Mouse (Mus musculus) cerebellum, adult 2 months (tissue): ENCODE data around the gene Gm28539. TPM values are rescaled to one million over a fixed set of nuclear protein-coding genes. Genes with fewer than 3 reads are reported as not detected.
A peak's percentile ranks its signal among the peaks of the same experiment; 100 is the strongest.
"Not testable (repeated sequence)": the region's sequence is repeated elsewhere in the genome, so short reads cannot be mapped to it uniquely, and the experiment has no call there.

Source experiments
- DNase-seq, 2 experiments: peaks; one replicate each; pipeline ENCODE4 v3.0.0; 2021
- H3K27ac ChIP-seq: fragments of 200-500 bp; 2 replicates; pipeline ENCODE4 v1.5.1; 2012; ENCODE audit warnings: low read length, control low read depth, inconsistent platforms; ENCODE audit not compliant: insufficient read depth
- H3K27me3 ChIP-seq: fragments of 200-500 bp; 2 replicates; pipeline ENCODE4 v1.6.1; 2012; ENCODE audit warnings: inconsistent platforms, mild to moderate bottlenecking, low read length, moderate library complexity; ENCODE audit not compliant: control insufficient read depth, insufficient read depth
- H3K4me1 ChIP-seq: fragments of 200-500 bp; 2 replicates; pipeline ENCODE4 v1.6.1; 2011; ENCODE audit warnings: low read length; ENCODE audit not compliant: control insufficient read depth, insufficient read depth
- H3K4me3 ChIP-seq: fragments of 200-500 bp; replicated peaks from 2 replicates; pipeline ENCODE3; 2011; ENCODE audit warnings: mild to moderate bottlenecking, low read depth, low read length, control low read depth; ENCODE audit not compliant: insufficient read depth
- CTCF ChIP-seq: fragments of 200-500 bp; IDR thresholded peaks from 2 replicates; pipeline ENCODE4 v1.5.1; 2011; ENCODE audit warnings: low read depth, mild to moderate bottlenecking, control low read depth, low read length, moderate library complexity, borderline replicate concordance; ENCODE audit not compliant: insufficient read depth
- POLR2A ChIP-seq: fragments of 200-500 bp; IDR thresholded peaks from 2 replicates; pipeline ENCODE4 v1.6.1; 2011; ENCODE audit warnings: low read length, control low read depth, borderline replicate concordance; ENCODE audit not compliant: insufficient read depth
- WGBS: fragments of 180-500 bp; shearing (Covaris S2); methylation state at CpG from one replicate; pipeline ENCODE4 v1.1.7; 2018; 5-methylcytosine and 5-hydroxymethylcytosine counted together
- polyA plus RNA-seq: library from polyadenylated mRNA; depleted of rRNA; stranded (reverse); fragments of >200 nt; gene quantifications from 2 replicates; pipeline ENCODE4 v1.2.3, GENCODE M21; 2012; rRNA removed

Gm28539 gene
- polyA plus RNA-seq, 1 experiment = 0.08 TPM

- no peak for DNase-seq
- no peaks in the 10 kb centered on the region for H3K4me1 ChIP-seq
- WGBS = 84% methylated on average over 23 of the region's 23 CpGs
- no peak overlapping the region for H3K4me3 ChIP-seq
- no peak overlapping the region for H3K27ac ChIP-seq
- no peaks in the 10 kb centered on the region for H3K27me3 ChIP-seq
- no peak for TF ChIP-seq CTCF
- no peak for TF ChIP-seq POLR2A
These were observed 139.9 kb downstream of the Gm28539 start for GRCm38 (mm10) chr16:18976315-18976714.

DNA sequence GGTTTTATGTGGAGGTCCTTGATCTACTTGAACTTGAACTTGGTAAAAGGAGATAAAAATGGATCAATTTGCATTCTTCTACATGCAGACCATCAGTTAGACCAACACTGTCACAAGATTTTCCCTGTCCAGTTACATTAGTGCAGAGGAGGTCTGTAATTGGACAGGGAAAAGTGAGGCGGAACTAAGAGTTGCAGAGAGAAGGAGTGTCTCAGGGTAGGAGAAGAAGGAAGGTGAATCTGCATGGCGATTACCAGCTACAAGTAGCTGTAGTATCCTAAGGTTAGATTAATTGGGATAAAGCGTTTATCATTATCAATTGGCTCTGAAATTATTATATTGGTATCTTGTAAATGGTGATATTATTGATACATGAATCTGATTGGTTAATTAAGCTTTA is 150.0 kb downstream of the Gm28539 start:
- H3K4me3 ChIP-seq = no peak overlapping the region
- 90% methylated on average over 3 of the region's 3 CpGs for WGBS
- DNase-seq = no peak
- no peak for TF ChIP-seq CTCF
- TF ChIP-seq POLR2A = no peak
- no peak overlapping the region for H3K27ac ChIP-seq
- H3K27me3 ChIP-seq = no peaks in the 10 kb centered on the region
- H3K4me1 ChIP-seq = no peaks in the 10 kb centered on the region

DNA sequence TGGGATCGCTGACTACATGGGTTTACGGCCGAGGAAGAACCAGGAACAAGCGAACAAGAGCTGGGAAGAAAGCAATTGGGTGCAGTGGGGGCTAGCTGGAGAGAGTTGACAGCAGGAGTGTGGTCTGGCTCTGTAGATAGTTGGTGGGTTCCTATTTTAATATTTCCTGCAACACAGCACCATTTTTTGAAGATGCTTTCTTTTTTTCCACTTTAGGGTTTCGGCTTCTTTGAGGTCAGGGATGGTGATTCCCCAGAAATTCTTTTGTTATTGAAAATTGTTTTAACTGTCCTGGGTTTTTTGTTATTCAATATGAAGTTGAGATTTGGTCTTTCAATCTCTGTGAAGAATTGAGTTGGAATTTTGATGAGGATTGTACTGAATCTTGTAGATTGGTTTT is 150.5 kb downstream of the Gm28539 start:
- no peak for DNase-seq
- WGBS = 89% methylated on average over 5 of the region's 5 CpGs
- Histone ChIP-seq H3K27ac (no peak overlapping the region), H3K27me3 (no peaks in the 10 kb centered on the region), H3K4me3 (no peak overlapping the region), H3K4me1 (no peaks in the 10 kb centered on the region)
- TF ChIP-seq POLR2A = no peak
- no peak for TF ChIP-seq CTCF

DNA sequence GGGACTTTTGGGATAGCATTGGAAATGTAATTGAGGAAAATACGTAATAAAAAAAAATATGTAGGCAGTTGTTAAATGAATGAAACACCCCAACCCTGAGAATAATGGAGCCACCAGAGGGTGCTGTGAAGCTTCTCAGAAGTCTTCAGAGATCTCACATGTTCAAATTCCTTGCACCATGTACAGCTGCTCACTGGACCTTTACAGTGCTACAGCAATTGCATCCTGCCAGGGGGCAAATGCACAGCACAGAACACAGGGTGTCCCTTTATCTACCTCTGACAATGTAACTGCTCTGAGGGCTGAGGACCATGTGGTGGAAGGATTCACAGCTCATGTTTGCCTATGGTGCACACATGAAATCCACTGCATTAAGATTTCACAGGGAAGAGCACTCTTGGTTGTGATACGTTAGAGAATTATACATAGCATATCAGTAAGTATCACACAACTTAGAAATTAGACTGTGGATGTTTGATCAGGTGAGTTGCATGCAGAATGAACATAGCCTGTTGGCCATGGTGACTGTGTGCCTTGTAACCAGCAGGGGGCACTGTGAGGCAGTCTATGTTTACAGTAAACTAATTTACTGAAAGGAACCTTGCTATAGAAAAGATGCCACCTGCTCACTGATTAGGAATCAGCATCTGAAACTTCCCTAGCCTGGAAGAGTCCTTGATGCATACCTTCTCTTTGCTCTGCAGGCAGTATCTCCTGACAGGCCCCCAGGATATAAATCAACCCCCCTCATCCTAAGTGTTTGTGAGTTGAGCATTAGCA is 166.4 kb downstream of the Gm28539 start:
- H3K4me3 ChIP-seq, DNase-seq, H3K27ac ChIP-seq, H3K4me1 ChIP-seq, H3K27me3 ChIP-seq: not testable (repeated sequence)
- whole genome bisulfite sequencing = 49% methylated on average over 2 of the region's 2 CpGs
- peak; percentile 27; the same call in 1 of the 2 replicates for TF ChIP-seq CTCF

DNA sequence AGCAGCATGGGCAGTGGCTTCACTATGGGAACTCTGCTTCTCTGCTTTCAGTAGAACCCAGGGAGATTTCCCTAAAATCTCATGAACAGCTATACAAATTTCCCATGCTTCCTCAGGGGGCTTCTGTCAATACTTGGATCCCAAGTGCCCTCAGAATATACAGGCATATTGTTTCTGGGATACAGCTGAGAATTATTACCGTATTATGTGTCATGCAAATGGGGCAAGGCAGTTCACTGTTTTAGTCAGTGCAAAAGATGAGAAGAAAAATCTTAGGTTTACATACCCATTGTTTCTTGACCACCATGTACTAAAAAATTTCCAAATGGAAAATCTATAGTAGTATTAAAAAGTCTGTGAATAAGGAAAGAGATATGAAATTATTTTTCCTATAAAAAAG is 167.4 kb downstream of the Gm28539 start:
- TF ChIP-seq CTCF (no peak), POLR2A (no peak)
- Histone ChIP-seq H3K4me3 (no peak overlapping the region), H3K27ac (no peak overlapping the region), H3K4me1 (no peaks in the 10 kb centered on the region), H3K27me3 (no peaks in the 10 kb centered on the region)
- DNase-seq = no peak
- 60% methylated on average over 1 of the region's 1 CpGs for WGBS

GRCm38 (mm10) chr16:19005298-19005697 is 168.9 kb downstream of the Gm28539 start:
- H3K27ac ChIP-seq = no peak overlapping the region
- no peaks in the 10 kb centered on the region for H3K27me3 ChIP-seq
- WGBS = 71% methylated on average over 3 of the region's 3 CpGs
- no peak for DNase-seq
- TF ChIP-seq CTCF = no peak
- TF ChIP-seq POLR2A = no peak
- H3K4me3 ChIP-seq = no peak overlapping the region
- no peaks in the 10 kb centered on the region for H3K4me1 ChIP-seq

Other genes with a start within 250 kb of the Gm28539 start
- gene Tbx1, start 245.9 kb upstream of the Gm28539 start, polyA plus RNA-seq = 2.4 and 3.0 TPM in 2 replicates
- 2.1 and 2.5 TPM in 2 replicates for gene Gp1bb, start 214.2 kb upstream of the Gm28539 start, polyA plus RNA-seq
- 69.4 and 69.6 TPM in 2 replicates for gene Gm49601, start 210.2 kb upstream of the Gm28539 start, polyA plus RNA-seq
- 328 and 334 TPM in 2 replicates for gene Sept5, start 206.6 kb upstream of the Gm28539 start, polyA plus RNA-seq
- 62.8 and 71.8 TPM in 2 replicates for gene Cldn5, start 59.7 kb upstream of the Gm28539 start, polyA plus RNA-seq
- gene Ufd1, start 24.8 kb upstream of the Gm28539 start, polyA plus RNA-seq = 100 and 114 TPM in 2 replicates
- gene Cdc45, start 24.6 kb upstream of the Gm28539 start, polyA plus RNA-seq = 4.9 and 5.8 TPM in 2 replicates
- gene 2510002D24Rik, start within 50 bp of the Gm28539 start, polyA plus RNA-seq = 55.2 and 56.0 TPM in 2 replicates
- gene Mrpl40, start 40.3 kb downstream of the Gm28539 start, polyA plus RNA-seq = 35.7 and 37.6 TPM in 2 replicates
- gene Hira, start 40.5 kb downstream of the Gm28539 start, polyA plus RNA-seq = 64.4 and 64.7 TPM in 2 replicates